Mouse (Mus musculus) liver (tissue): ENCODE measurements around the gene Thra.
A peak's percentile ranks its signal among the peaks of the same experiment; 100 is the strongest.

Experiments used
- DNase-seq: peaks from one replicate; pipeline ENCODE4 v3.0.0-alpha.2; 2020; ENCODE audit warnings: mixed read lengths

The Thra gene

GRCm38 (mm10) chr11:98783236-98783696 is 42.8 kb downstream of the Thra start:
- DNase-seq, result peak; percentile 85

- no peak for DNase-seq
Measured at GRCm38 (mm10) chr11:98784139-98784538, 43.7 kb downstream of the Thra start.

- no peak for DNase-seq
Measured at GRCm38 (mm10) chr11:98785214-98785613, 44.8 kb downstream of the Thra start.

- DNase-seq, result peak; percentile 70
Measured at GRCm38 (mm10) chr11:98785772-98786281, 45.4 kb downstream of the Thra start.

GRCm38 (mm10) chr11:98786359-98787214 is 46.1 kb downstream of the Thra start:
- DNase-seq, result peak; percentile 92

- no peak for DNase-seq
Measured at GRCm38 (mm10) chr11:98787229-98787628, 46.8 kb downstream of the Thra start.

- DNase-seq, result no peak
Measured at GRCm38 (mm10) chr11:98787691-98788090, 47.3 kb downstream of the Thra start.

GRCm38 (mm10) chr11:98788139-98788538 is 47.7 kb downstream of the Thra start:
- no peak for DNase-seq

GRCm38 (mm10) chr11:98788550-98789218 is 48.2 kb downstream of the Thra start:
- DNase-seq, result peak; percentile 85

- no peak for DNase-seq
Measured at GRCm38 (mm10) chr11:98789219-98789807, 48.9 kb downstream of the Thra start.

GRCm38 (mm10) chr11:98789824-98790223 is 49.4 kb downstream of the Thra start:
- no peak for DNase-seq

- no peak for DNase-seq
Measured at GRCm38 (mm10) chr11:98790631-98791205, 50.3 kb downstream of the Thra start.

- no peak for DNase-seq
Measured at GRCm38 (mm10) chr11:98791448-98791847, 51.0 kb downstream of the Thra start.

- DNase-seq, result no peak
Measured at GRCm38 (mm10) chr11:98792081-98792480, 51.6 kb downstream of the Thra start.

- no peak for DNase-seq
Measured at GRCm38 (mm10) chr11:98794469-98795014, 54.1 kb downstream of the Thra start.

GRCm38 (mm10) chr11:98795015-98795713 is 54.7 kb downstream of the Thra start, which contains the start of gene Msl1:
Gene Msl1 (plus strand): TSS chr11:98795516.
- peak; percentile 92 for DNase-seq

GRCm38 (mm10) chr11:98795714-98796514 is 55.5 kb downstream of the Thra start:
- DNase-seq, result peak; percentile 73

GRCm38 (mm10) chr11:98796515-98797216 is 56.2 kb downstream of the Thra start:
- peak; percentile 69 for DNase-seq

- DNase-seq, result no peak
Measured at GRCm38 (mm10) chr11:98797306-98797705, 56.9 kb downstream of the Thra start.

- DNase-seq, result no peak
Measured at GRCm38 (mm10) chr11:98797909-98798308, 57.5 kb downstream of the Thra start.
